Mouse (Mus musculus): ENCODE data around the gene Nup93. TPM values are rescaled to one million over a fixed set of nuclear protein-coding genes. Genes with fewer than 3 reads are reported as not detected.
A peak's percentile ranks its signal among the peaks of the same experiment; 100 is the strongest.

The Nup93 gene
- total RNA-seq, 2 experiments from 2014 or later = 10.3 to 21.8 TPM

GRCm38 (mm10) chr8:94304412-94304811, 90.0 kb downstream of the Nup93 start:
- no peak for ATAC-seq (replicated peaks; ENCODE audit: low FRiP score, poor library complexity, severe bottlenecking)

GRCm38 (mm10) chr8:94306989-94307513, 92.7 kb downstream of the Nup93 start:
- ATAC-seq (replicated peaks; ENCODE audit: low FRiP score, poor library complexity, severe bottlenecking) = peak; percentile 74

- no peak for ATAC-seq (replicated peaks; ENCODE audit: low FRiP score, poor library complexity, severe bottlenecking)
Observed at GRCm38 (mm10) chr8:94307652-94308051, 93.3 kb downstream of the Nup93 start.

GRCm38 (mm10) chr8:94314069-94314468, 99.7 kb downstream of the Nup93 start:
- no peak for ATAC-seq (replicated peaks; ENCODE audit: low FRiP score, poor library complexity, severe bottlenecking)

GRCm38 (mm10) chr8:94317249-94317648, 102.9 kb downstream of the Nup93 start:
- ATAC-seq (replicated peaks; ENCODE audit: low FRiP score, poor library complexity, severe bottlenecking) = no peak

GRCm38 (mm10) chr8:94317691-94318090, 103.3 kb downstream of the Nup93 start:
- ATAC-seq (replicated peaks; ENCODE audit: low FRiP score, poor library complexity, severe bottlenecking) = no peak

- no peak for ATAC-seq (replicated peaks; ENCODE audit: low FRiP score, poor library complexity, severe bottlenecking)
Observed at GRCm38 (mm10) chr8:94320036-94320435, 105.7 kb downstream of the Nup93 start.

- ATAC-seq (replicated peaks; ENCODE audit: low FRiP score, poor library complexity, severe bottlenecking) = no peak
Observed at GRCm38 (mm10) chr8:94322083-94322482, 107.7 kb downstream of the Nup93 start.

GRCm38 (mm10) chr8:94323041-94323440, 108.7 kb downstream of the Nup93 start:
- ATAC-seq (replicated peaks; ENCODE audit: low FRiP score, poor library complexity, severe bottlenecking) = no peak

GRCm38 (mm10) chr8:94324071-94324470, 109.7 kb downstream of the Nup93 start:
- no peak; the same call in 1 of the 2 replicates for ATAC-seq (replicated peaks; ENCODE audit: low FRiP score, poor library complexity, severe bottlenecking)

- ATAC-seq (replicated peaks; ENCODE audit: low FRiP score, poor library complexity, severe bottlenecking) = no peak
Observed at GRCm38 (mm10) chr8:94326016-94326415, 111.7 kb downstream of the Nup93 start.

GRCm38 (mm10) chr8:94328932-94329728, 114.8 kb downstream of the Nup93 start, which contains the start of gene Slc12a3:
Gene Slc12a3, plus strand, starts transcription at chr8:94329201.
- no peak for ATAC-seq (replicated peaks; ENCODE audit: low FRiP score, poor library complexity, severe bottlenecking)

GRCm38 (mm10) chr8:94330733-94331132, 116.4 kb downstream of the Nup93 start:
- ATAC-seq (replicated peaks; ENCODE audit: low FRiP score, poor library complexity, severe bottlenecking) = peak; percentile 73; the same call in 1 of the 2 replicates

GRCm38 (mm10) chr8:94333345-94333744, 119.0 kb downstream of the Nup93 start:
- no peak for ATAC-seq (replicated peaks; ENCODE audit: low FRiP score, poor library complexity, severe bottlenecking)

- ATAC-seq (replicated peaks; ENCODE audit: low FRiP score, poor library complexity, severe bottlenecking) = no peak
Observed at GRCm38 (mm10) chr8:94337559-94337958, 123.2 kb downstream of the Nup93 start.

GRCm38 (mm10) chr8:94340796-94341195, 126.4 kb downstream of the Nup93 start:
- ATAC-seq (replicated peaks; ENCODE audit: low FRiP score, poor library complexity, severe bottlenecking) = no peak

GRCm38 (mm10) chr8:94342691-94343090, 128.3 kb downstream of the Nup93 start:
- no peak for ATAC-seq (replicated peaks; ENCODE audit: low FRiP score, poor library complexity, severe bottlenecking)

GRCm38 (mm10) chr8:94343290-94343689, 128.9 kb downstream of the Nup93 start:
- 0 out of 2 replicates have a peak, but pooled peaks have one; percentile 54 for ATAC-seq (replicated peaks; ENCODE audit: low FRiP score, poor library complexity, severe bottlenecking)

- no peak for ATAC-seq (replicated peaks; ENCODE audit: low FRiP score, poor library complexity, severe bottlenecking)
Observed at GRCm38 (mm10) chr8:94343778-94344320, 129.5 kb downstream of the Nup93 start.

- ATAC-seq (replicated peaks; ENCODE audit: low FRiP score, poor library complexity, severe bottlenecking) = no peak
Observed at GRCm38 (mm10) chr8:94345657-94346056, 131.3 kb downstream of the Nup93 start.

GRCm38 (mm10) chr8:94346264-94346663, 131.9 kb downstream of the Nup93 start:
- ATAC-seq (replicated peaks; ENCODE audit: low FRiP score, poor library complexity, severe bottlenecking) = no peak

Data from erythroid progenitor cell, adult 5-6 weeks (primary cell).